Mouse (Mus musculus): ENCODE measurements around the gene Parp9. TPM values are rescaled to one million over a fixed set of nuclear protein-coding genes. Genes with fewer than 3 reads are reported as not detected.

Gene Parp9
- polyA plus RNA-seq, 1 experiment from 2014 or later = 2.0 TPM

- no peak overlapping the region for H3K4me3 ChIP-seq (ENCODE audit: low read depth, low read length)
- no peaks in the 10 kb centered on the region for H3K27me3 ChIP-seq (ENCODE audit: control insufficient read depth, insufficient read depth, low read length)
- H3K4me1 ChIP-seq (replicated peaks; ENCODE audit: control insufficient read depth, insufficient read depth, low read length) = no peaks in the 10 kb centered on the region
- no peaks in the 10 kb centered on the region for H3K9me3 ChIP-seq (ENCODE audit: control insufficient read depth, low read length)
- no peak overlapping the region for H3K4me2 ChIP-seq (replicated peaks; ENCODE audit: low read depth, low read length)
- no peak overlapping the region for H3K9ac ChIP-seq (ENCODE audit: low read depth, low read length)
- DNase-seq (ENCODE audit: low spot score) = no peak
- H3K36me3 ChIP-seq (ENCODE audit: control insufficient read depth, insufficient read depth, low read length) = no peaks in the 10 kb centered on the region
- no peak for ATAC-seq (ENCODE audit: low FRiP score)
- no peak overlapping the region for H3K27ac ChIP-seq (ENCODE audit: low read depth, low read length)
- WGBS = 90% methylated on average over 3 of the region's 3 CpGs
Observed at GRCm38 (mm10) chr16:35905355-35905754, 32.9 kb upstream of the Parp9 start.

- Histone ChIP-seq H3K4me2 (replicated peaks; ENCODE audit: low read depth, low read length) (no peak overlapping the region), H3K9me3 (ENCODE audit: control insufficient read depth, low read length) (no peaks in the 10 kb centered on the region), H3K4me3 (ENCODE audit: low read depth, low read length) (no peak overlapping the region), H3K4me1 (replicated peaks; ENCODE audit: control insufficient read depth, insufficient read depth, low read length) (no peaks in the 10 kb centered on the region), H3K27ac (ENCODE audit: low read depth, low read length) (no peak overlapping the region), H3K36me3 (ENCODE audit: control insufficient read depth, insufficient read depth, low read length) (no peaks in the 10 kb centered on the region), H3K27me3 (ENCODE audit: control insufficient read depth, insufficient read depth, low read length) (no peaks in the 10 kb centered on the region), H3K9ac (ENCODE audit: low read depth, low read length) (no peak overlapping the region)
- DNase-seq (ENCODE audit: low spot score) = no peak
- no peak for ATAC-seq (ENCODE audit: low FRiP score)
- WGBS = 89% methylated on average over 6 of the region's 6 CpGs
Observed at GRCm38 (mm10) chr16:35905819-35906485, 32.3 kb upstream of the Parp9 start.

GRCm38 (mm10) chr16:35906887-35907286 lies 31.4 kb upstream of the Parp9 start:
- H3K27ac ChIP-seq (ENCODE audit: low read depth, low read length) = no peak overlapping the region
- no peak for ATAC-seq (ENCODE audit: low FRiP score)
- H3K4me2 ChIP-seq (replicated peaks; ENCODE audit: low read depth, low read length) = no peak overlapping the region
- 73% methylated on average over 7 of the region's 7 CpGs for WGBS
- no peaks in the 10 kb centered on the region for H3K27me3 ChIP-seq (ENCODE audit: control insufficient read depth, insufficient read depth, low read length)
- H3K4me3 ChIP-seq (ENCODE audit: low read depth, low read length) = no peak overlapping the region
- H3K9ac ChIP-seq (ENCODE audit: low read depth, low read length) = no peak overlapping the region
- DNase-seq (ENCODE audit: low spot score) = no peak
- no peaks in the 10 kb centered on the region for H3K4me1 ChIP-seq (replicated peaks; ENCODE audit: control insufficient read depth, insufficient read depth, low read length)
- H3K36me3 ChIP-seq (ENCODE audit: control insufficient read depth, insufficient read depth, low read length) = no peaks in the 10 kb centered on the region
- no peaks in the 10 kb centered on the region for H3K9me3 ChIP-seq (ENCODE audit: control insufficient read depth, low read length)

GRCm38 (mm10) chr16:35907432-35908201 lies 30.7 kb upstream of the Parp9 start:
- H3K27ac ChIP-seq (ENCODE audit: low read depth, low read length) = no peak overlapping the region
- no peak for ATAC-seq (ENCODE audit: low FRiP score)
- 48% methylated on average over 4 of the region's 4 CpGs for WGBS
- no peaks in the 10 kb centered on the region for H3K9me3 ChIP-seq (ENCODE audit: control insufficient read depth, low read length)
- no peak overlapping the region for H3K4me3 ChIP-seq (ENCODE audit: low read depth, low read length)
- H3K4me2 ChIP-seq (replicated peaks; ENCODE audit: low read depth, low read length) = no peak overlapping the region
- H3K9ac ChIP-seq (ENCODE audit: low read depth, low read length) = no peak overlapping the region
- H3K27me3 ChIP-seq (ENCODE audit: control insufficient read depth, insufficient read depth, low read length) = no peaks in the 10 kb centered on the region
- no peak for DNase-seq (ENCODE audit: low spot score)
- no peaks in the 10 kb centered on the region for H3K4me1 ChIP-seq (replicated peaks; ENCODE audit: control insufficient read depth, insufficient read depth, low read length)
- no peaks in the 10 kb centered on the region for H3K36me3 ChIP-seq (ENCODE audit: control insufficient read depth, insufficient read depth, low read length)

GRCm38 (mm10) chr16:35911449-35911848 lies 26.8 kb upstream of the Parp9 start:
- no peak for ATAC-seq (ENCODE audit: low FRiP score)
- no peak overlapping the region for H3K27ac ChIP-seq (ENCODE audit: low read depth, low read length)

GRCm38 (mm10) chr16:35913526-35913925 lies 24.7 kb upstream of the Parp9 start:
- Histone ChIP-seq H3K27me3 (ENCODE audit: control insufficient read depth, insufficient read depth, low read length) (no peaks in the 10 kb centered on the region), H3K4me3 (ENCODE audit: low read depth, low read length) (no peak overlapping the region), H3K4me2 (replicated peaks; ENCODE audit: low read depth, low read length) (no peak overlapping the region), H3K36me3 (ENCODE audit: control insufficient read depth, insufficient read depth, low read length) (no peaks in the 10 kb centered on the region), H3K27ac (ENCODE audit: low read depth, low read length) (no peak overlapping the region), H3K9ac (ENCODE audit: low read depth, low read length) (no peak overlapping the region), H3K4me1 (replicated peaks; ENCODE audit: control insufficient read depth, insufficient read depth, low read length) (no peaks in the 10 kb centered on the region), H3K9me3 (ENCODE audit: control insufficient read depth, low read length) (no peaks in the 10 kb centered on the region)
- DNase-seq (ENCODE audit: low spot score) = peak; percentile 30
- 77% methylated on average over 1 of the region's 1 CpGs for WGBS
- no peak for ATAC-seq (ENCODE audit: low FRiP score)

More at GRCm38 (mm10) chr16:35911449-35911848, 26.8 kb upstream of the Parp9 start:
- Histone ChIP-seq H3K4me1 (replicated peaks; ENCODE audit: control insufficient read depth, insufficient read depth, low read length) (no peaks in the 10 kb centered on the region), H3K9me3 (ENCODE audit: control insufficient read depth, low read length) (no peaks in the 10 kb centered on the region), H3K9ac (ENCODE audit: low read depth, low read length) (no peak overlapping the region), H3K4me2 (replicated peaks; ENCODE audit: low read depth, low read length) (no peak overlapping the region), H3K36me3 (ENCODE audit: control insufficient read depth, insufficient read depth, low read length) (no peaks in the 10 kb centered on the region), H3K27me3 (ENCODE audit: control insufficient read depth, insufficient read depth, low read length) (no peaks in the 10 kb centered on the region), H3K4me3 (ENCODE audit: low read depth, low read length) (no peak overlapping the region)
- WGBS = 81% methylated on average over 3 of the region's 3 CpGs
- no peak for DNase-seq (ENCODE audit: low spot score)

GRCm38 (mm10) chr16:35914301-35914700 lies 24.0 kb upstream of the Parp9 start:
- no peak for DNase-seq (ENCODE audit: low spot score)
- no peaks in the 10 kb centered on the region for H3K4me1 ChIP-seq (replicated peaks; ENCODE audit: control insufficient read depth, insufficient read depth, low read length)
- no peaks in the 10 kb centered on the region for H3K9me3 ChIP-seq (ENCODE audit: control insufficient read depth, low read length)
- H3K9ac ChIP-seq (ENCODE audit: low read depth, low read length) = no peak overlapping the region
- 80% methylated on average over 5 of the region's 5 CpGs for WGBS
- no peaks in the 10 kb centered on the region for H3K36me3 ChIP-seq (ENCODE audit: control insufficient read depth, insufficient read depth, low read length)
- no peak overlapping the region for H3K27ac ChIP-seq (ENCODE audit: low read depth, low read length)
- H3K4me2 ChIP-seq (replicated peaks; ENCODE audit: low read depth, low read length) = no peak overlapping the region
- H3K4me3 ChIP-seq (ENCODE audit: low read depth, low read length) = no peak overlapping the region
- no peak for ATAC-seq (ENCODE audit: low FRiP score)
- H3K27me3 ChIP-seq (ENCODE audit: control insufficient read depth, insufficient read depth, low read length) = no peaks in the 10 kb centered on the region

- Histone ChIP-seq H3K4me3 (ENCODE audit: low read depth, low read length) (no peak overlapping the region), H3K4me1 (replicated peaks; ENCODE audit: control insufficient read depth, insufficient read depth, low read length) (no peaks in the 10 kb centered on the region), H3K27ac (ENCODE audit: low read depth, low read length) (no peak overlapping the region), H3K36me3 (ENCODE audit: control insufficient read depth, insufficient read depth, low read length) (no peaks in the 10 kb centered on the region), H3K9ac (ENCODE audit: low read depth, low read length) (no peak overlapping the region), H3K9me3 (ENCODE audit: control insufficient read depth, low read length) (no peaks in the 10 kb centered on the region), H3K27me3 (ENCODE audit: control insufficient read depth, insufficient read depth, low read length) (no peaks in the 10 kb centered on the region), H3K4me2 (replicated peaks; ENCODE audit: low read depth, low read length) (no peak overlapping the region)
- 89% methylated on average over 6 of the region's 6 CpGs for WGBS
- ATAC-seq (ENCODE audit: low FRiP score) = no peak
- DNase-seq (ENCODE audit: low spot score) = no peak
Observed at GRCm38 (mm10) chr16:35918721-35919543, 19.3 kb upstream of the Parp9 start.
